Mouse (Mus musculus) heart, embryonic 11.5 days (tissue): ENCODE measurements at regions not wholly inside any gene's neighbourhood (a gene's known extent, or its start where the extent isn't known, plus 50 kb on each side); places are given as distances from the start of the nearest gene placed in this dataset.

Experiments
- ATAC-seq: fragments of 200-750 bp; cut with Nextera tagmentation; replicated peaks from 2 replicates; pipeline ENCODE4 v1.8.0; 2017; ENCODE audit warnings: moderate library complexity; ENCODE audit not compliant: insufficient number of reproducible peaks, low FRiP score, low TSS enrichment
- H3K27ac ChIP-seq: fragments of 300-500 bp; sonication (generic); 2 replicates; pipeline ENCODE4 v1.5.1; 2014; ENCODE audit warnings: mild to moderate bottlenecking, low read depth, low read length
- H3K27me3 ChIP-seq: fragments of 300-500 bp; sonication (generic); 2 replicates; pipeline ENCODE4 v1.6.1; 2014; ENCODE audit warnings: mild to moderate bottlenecking, low read length, mixed read lengths; ENCODE audit not compliant: control insufficient read depth, insufficient read depth
- H3K36me3 ChIP-seq: fragments of 300-500 bp; sonication (generic); 2 replicates; pipeline ENCODE4 v1.6.1; 2014; ENCODE audit warnings: mild to moderate bottlenecking, low read length, moderate library complexity, mixed read lengths; ENCODE audit not compliant: control insufficient read depth, insufficient read depth
- H3K4me1 ChIP-seq: fragments of 300-500 bp; sonication (generic); 2 replicates; pipeline ENCODE4 v1.6.1; 2014; ENCODE audit warnings: low read length; ENCODE audit not compliant: control insufficient read depth, insufficient read depth
- H3K4me2 ChIP-seq: fragments of 300-500 bp; sonication (generic); 2 replicates; pipeline ENCODE4 v1.6.1; 2014; ENCODE audit warnings: mild to moderate bottlenecking, moderate library complexity
- H3K4me3 ChIP-seq: fragments of 300-500 bp; sonication (generic); 2 replicates; pipeline ENCODE4 v1.5.1; 2014; ENCODE audit warnings: low read depth, low read length
- H3K9ac ChIP-seq: fragments of 300-500 bp; sonication (generic); 2 replicates; pipeline ENCODE4 v1.6.1; 2014; ENCODE audit warnings: mild to moderate bottlenecking, low read depth, low read length, moderate library complexity
- H3K9me3 ChIP-seq: fragments of 300-500 bp; sonication (generic); replicated peaks from 2 replicates; pipeline ENCODE4 v1.6.1; 2016; ENCODE audit warnings: low read length; ENCODE audit not compliant: control insufficient read depth
- WGBS: fragments of 180-500 bp; shearing (Covaris S2); extraction: QIAGEN DNeasy Blood & Tissue Kit; methylation state at CpG from one replicate; pipeline ENCODE4 v1.1.7; 2014; ENCODE audit not compliant: insufficient replicate concordance; 5-methylcytosine and 5-hydroxymethylcytosine counted together

DNA sequence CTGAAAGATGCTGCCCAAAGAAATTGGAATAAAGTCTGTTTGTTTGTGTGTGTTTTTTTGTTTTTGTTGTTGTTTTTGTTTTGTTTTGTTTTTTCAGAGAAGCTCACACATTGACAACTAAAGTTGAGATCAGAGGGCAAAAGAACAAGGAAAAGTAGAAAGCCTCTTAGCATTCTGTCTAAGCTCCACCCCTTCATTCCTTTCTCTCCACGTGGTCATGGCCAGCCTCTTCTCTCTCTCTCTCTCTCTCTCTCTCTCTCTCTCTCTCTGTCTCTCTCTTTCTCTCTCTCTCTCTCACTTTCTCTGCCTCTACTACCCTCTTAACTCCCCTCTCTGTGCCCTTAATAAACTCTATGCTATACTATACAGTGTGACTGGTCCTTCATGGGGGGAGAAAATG, 327.7 kb downstream of the Tmem182 start:
- Histone ChIP-seq H3K36me3 (no peaks in the 10 kb centered on the region), H3K4me2 (no peak overlapping the region), H3K27ac (no peak overlapping the region), H3K9me3 (no peaks in the 10 kb centered on the region), H3K9ac (no peak overlapping the region), H3K27me3 (no peaks in the 10 kb centered on the region), H3K4me3 (no peak overlapping the region), H3K4me1 (no peaks in the 10 kb centered on the region)
- WGBS, result 31% methylated on average over 1 of the region's 1 CpGs
- ATAC-seq, result no peak

DNA sequence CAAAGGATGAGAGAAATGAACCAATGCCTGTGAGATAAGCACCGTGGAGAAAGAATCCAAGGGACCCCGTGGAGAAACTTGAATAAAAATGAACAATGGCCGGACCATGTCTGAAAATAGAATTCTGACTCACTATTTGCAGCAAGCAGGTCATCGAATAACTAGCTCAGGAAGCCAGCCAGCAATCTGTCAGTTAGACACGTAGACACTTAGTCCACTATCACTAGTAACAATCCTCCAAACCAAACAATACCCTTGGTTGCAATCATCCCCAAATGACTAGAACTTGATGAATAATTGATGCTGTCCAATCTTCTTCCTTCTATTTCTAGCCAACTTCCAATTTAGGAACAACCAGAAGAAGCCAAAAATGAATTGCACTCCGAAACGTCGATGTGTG, 328.5 kb downstream of the Tmem182 start:
- H3K9me3 ChIP-seq, result no peaks in the 10 kb centered on the region
- whole genome bisulfite sequencing, result 56% methylated on average over 8 of the region's 8 CpGs
- no peaks in the 10 kb centered on the region for H3K27me3 ChIP-seq
- no peak overlapping the region for H3K4me3 ChIP-seq
- H3K27ac ChIP-seq, result no peak overlapping the region
- H3K4me1 ChIP-seq, result no peaks in the 10 kb centered on the region
- no peak for ATAC-seq
- H3K4me2 ChIP-seq, result no peak overlapping the region
- H3K9ac ChIP-seq, result no peak overlapping the region
- H3K36me3 ChIP-seq, result no peaks in the 10 kb centered on the region

DNA sequence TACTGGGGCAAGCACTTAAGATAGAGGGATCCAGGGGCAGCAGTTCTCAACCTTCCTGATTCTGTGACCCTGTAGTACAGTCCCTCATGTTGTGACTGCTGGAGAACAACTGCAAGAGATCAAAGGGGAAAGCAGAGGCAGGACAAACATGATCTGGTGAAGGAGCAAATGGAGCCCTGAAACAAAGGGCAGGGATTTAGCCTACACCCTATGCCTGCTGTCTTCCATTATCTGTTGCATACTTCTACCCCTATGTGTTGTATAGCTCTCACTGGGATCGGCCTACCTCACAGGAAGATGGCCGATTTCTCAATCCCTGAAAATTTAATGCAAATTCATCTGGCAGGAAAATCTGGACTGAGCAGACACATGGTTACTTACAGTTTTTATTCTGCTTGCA, 334.3 kb downstream of the Tmem182 start:
- ATAC-seq, result no peak
- 83% methylated on average over 2 of the region's 2 CpGs for WGBS
- Histone ChIP-seq H3K9me3 (no peaks in the 10 kb centered on the region), H3K9ac (no peak overlapping the region), H3K4me1 (no peaks in the 10 kb centered on the region), H3K27me3 (no peaks in the 10 kb centered on the region), H3K36me3 (no peaks in the 10 kb centered on the region), H3K4me3 (no peak overlapping the region), H3K27ac (no peak overlapping the region), H3K4me2 (no peak overlapping the region)

DNA sequence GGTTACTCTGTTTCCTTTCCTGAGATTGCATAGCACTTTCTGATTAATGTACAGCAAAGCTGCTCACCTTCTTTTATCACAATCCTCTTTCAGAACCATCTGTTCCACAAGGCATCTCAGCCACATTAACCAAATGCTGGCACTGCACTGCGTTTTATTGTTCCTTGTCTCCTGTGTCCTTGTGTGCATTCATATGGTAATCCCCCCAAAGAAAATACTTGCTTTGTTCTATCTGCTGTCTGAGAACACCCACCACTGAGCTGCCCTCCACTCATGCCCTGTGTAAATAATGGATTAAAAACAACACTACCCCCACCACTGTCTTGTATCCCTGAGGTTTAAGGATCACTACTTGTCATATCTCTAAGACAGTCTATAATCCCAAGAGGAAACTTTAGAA, 335.1 kb downstream of the Tmem182 start:
- H3K27ac ChIP-seq, result no peak overlapping the region
- H3K4me2 ChIP-seq, result no peak overlapping the region
- H3K9me3 ChIP-seq, result no peaks in the 10 kb centered on the region
- no peaks in the 10 kb centered on the region for H3K27me3 ChIP-seq
- H3K9ac ChIP-seq, result no peak overlapping the region
- WGBS, result 60% methylated on average over 1 of the region's 1 CpGs
- no peaks in the 10 kb centered on the region for H3K4me1 ChIP-seq
- no peaks in the 10 kb centered on the region for H3K36me3 ChIP-seq
- ATAC-seq, result no peak
- H3K4me3 ChIP-seq, result no peak overlapping the region

DNA sequence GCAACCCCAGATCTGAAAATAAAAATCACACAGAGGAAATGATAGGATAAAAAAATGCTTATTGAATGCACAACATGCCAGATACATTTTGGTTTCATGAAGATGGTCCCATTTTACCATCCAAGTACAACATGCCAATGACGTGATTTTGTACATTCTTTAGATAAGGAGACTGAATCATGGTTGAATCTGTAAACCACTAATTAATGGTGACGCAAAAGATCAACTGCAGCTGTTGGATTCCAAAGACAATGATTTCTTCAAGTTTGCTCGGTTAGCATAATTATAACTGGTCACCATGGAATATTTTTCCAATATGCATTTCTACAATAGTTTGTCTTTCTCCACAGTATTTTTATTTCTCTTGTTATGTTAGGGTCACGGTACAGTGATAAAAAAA, 336.6 kb downstream of the Tmem182 start:
- H3K36me3 ChIP-seq, result no peaks in the 10 kb centered on the region
- WGBS, result 78% methylated on average over 4 of the region's 4 CpGs
- ATAC-seq, result no peak

DNA sequence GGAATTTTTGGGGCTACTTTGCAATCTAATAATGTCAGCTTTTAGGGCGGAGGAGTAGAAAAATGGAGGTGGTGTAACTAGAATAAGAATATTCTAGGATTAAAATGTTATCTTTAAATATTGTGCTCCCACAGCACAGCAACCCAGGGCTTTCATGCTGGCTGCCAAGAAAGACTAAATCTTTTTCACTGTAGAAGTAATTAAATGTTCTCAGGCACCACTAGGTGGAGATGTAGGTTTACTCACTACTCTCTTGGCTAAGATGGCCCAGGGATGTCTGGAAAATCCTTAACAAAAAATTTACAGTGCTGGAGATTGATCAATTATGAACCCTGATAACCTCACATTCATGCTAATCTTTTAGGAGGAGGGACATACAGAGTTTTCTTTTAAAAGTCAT, 347.1 kb downstream of the Tmem182 start:
- H3K9me3 ChIP-seq, result no peaks in the 10 kb centered on the region
- H3K27me3 ChIP-seq, result no peaks in the 10 kb centered on the region
- H3K36me3 ChIP-seq, result no peaks in the 10 kb centered on the region
- H3K27ac ChIP-seq, result no peak overlapping the region
- H3K9ac ChIP-seq, result no peak overlapping the region
- ATAC-seq, result no peak
- H3K4me2 ChIP-seq, result no peak overlapping the region
- no peak overlapping the region for H3K4me3 ChIP-seq
- WGBS, result 44% methylated on average over 1 of the region's 1 CpGs
- no peaks in the 10 kb centered on the region for H3K4me1 ChIP-seq

More for the DNA sequence above, 336.6 kb downstream of the Tmem182 start:
- Histone ChIP-seq H3K27me3 (no peaks in the 10 kb centered on the region), H3K9me3 (no peaks in the 10 kb centered on the region), H3K27ac (no peak overlapping the region), H3K4me3 (no peak overlapping the region), H3K4me1 (no peaks in the 10 kb centered on the region), H3K4me2 (no peak overlapping the region), H3K9ac (no peak overlapping the region)

DNA sequence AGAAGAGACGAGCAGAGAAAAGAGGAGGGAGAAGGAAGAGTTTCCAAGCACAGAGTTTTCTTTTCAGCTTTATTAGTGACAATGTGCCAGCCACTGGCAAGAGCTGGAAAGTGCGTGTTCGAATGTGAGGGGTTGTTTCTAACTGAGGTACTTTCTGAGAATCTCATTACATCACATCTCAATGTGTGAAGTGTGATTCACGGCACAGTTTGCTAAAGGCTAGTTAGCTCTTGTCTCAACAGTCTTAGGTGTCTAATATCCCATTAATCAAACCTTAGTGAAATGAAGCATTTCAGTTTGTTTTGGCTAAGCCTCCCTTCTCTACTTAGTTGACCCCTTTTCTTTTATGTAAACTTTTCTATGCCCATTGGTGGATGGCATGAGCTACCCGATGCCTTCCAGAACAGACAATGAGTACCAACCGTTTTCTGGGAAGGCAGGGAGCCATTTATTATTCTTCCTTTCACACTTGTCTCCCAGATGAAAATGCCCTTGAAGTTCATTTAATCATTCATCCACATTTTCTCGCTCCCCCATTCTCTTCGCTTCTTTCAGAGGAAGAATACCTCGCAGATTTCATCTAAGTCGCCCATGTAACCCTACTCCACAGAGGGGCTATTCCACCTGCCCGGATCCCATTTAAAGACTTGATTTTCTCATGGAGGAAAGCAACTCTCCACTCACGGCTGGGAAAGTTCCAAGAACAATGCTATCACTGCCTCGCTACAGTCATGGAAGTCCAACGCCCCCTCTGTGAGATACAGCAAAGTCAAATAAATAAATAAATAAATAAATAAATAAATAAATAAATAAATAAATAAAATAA, 348.0 kb downstream of the Tmem182 start:
- WGBS, result 75% methylated on average over 14 of the region's 14 CpGs
- H3K27me3 ChIP-seq, result no peaks in the 10 kb centered on the region
- no peak for ATAC-seq
- H3K9me3 ChIP-seq, result no peaks in the 10 kb centered on the region
- H3K36me3 ChIP-seq, result no peaks in the 10 kb centered on the region
- no peak overlapping the region for H3K27ac ChIP-seq
- no peak overlapping the region for H3K9ac ChIP-seq
- no peaks in the 10 kb centered on the region for H3K4me1 ChIP-seq
- no peak overlapping the region for H3K4me2 ChIP-seq
- no peak overlapping the region for H3K4me3 ChIP-seq

GRCm38 (mm10) chr1:41154198-41154597, 348.8 kb downstream of the Tmem182 start:
- no peaks in the 10 kb centered on the region for H3K4me1 ChIP-seq
- H3K9ac ChIP-seq, result no peak overlapping the region
- no peaks in the 10 kb centered on the region for H3K27me3 ChIP-seq
- H3K27ac ChIP-seq, result no peak overlapping the region
- WGBS, result 72% methylated on average over 4 of the region's 4 CpGs
- no peak overlapping the region for H3K4me2 ChIP-seq
- no peaks in the 10 kb centered on the region for H3K36me3 ChIP-seq
- ATAC-seq, result no peak
- no peak overlapping the region for H3K4me3 ChIP-seq
- no peaks in the 10 kb centered on the region for H3K9me3 ChIP-seq

DNA sequence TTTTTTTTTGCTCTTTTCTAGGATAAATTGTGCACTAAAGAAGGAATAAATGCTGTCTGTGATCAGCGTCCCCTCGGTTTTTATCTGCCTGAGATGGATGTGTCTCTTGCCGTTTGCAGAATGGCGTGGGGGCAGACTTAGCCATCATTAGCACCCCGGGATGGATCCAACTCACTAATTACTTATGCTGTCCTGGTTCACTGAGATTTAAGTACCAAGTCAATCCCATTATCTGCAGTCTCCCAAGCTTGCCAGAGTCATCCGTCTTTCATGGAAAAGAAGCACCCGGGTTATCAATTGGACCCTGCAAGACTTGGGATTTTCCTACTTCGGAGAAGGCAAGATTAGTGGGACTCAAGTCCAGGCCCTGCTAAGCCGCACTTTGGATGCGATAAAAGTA, 351.5 kb downstream of the Tmem182 start:
- no peak for ATAC-seq
- 57% methylated on average over 10 of the region's 10 CpGs for WGBS
- H3K9ac ChIP-seq, result no peak overlapping the region

More for the DNA sequence above, 351.5 kb downstream of the Tmem182 start:
- H3K9me3 ChIP-seq, result no peaks in the 10 kb centered on the region
- no peak overlapping the region for H3K4me2 ChIP-seq
- no peaks in the 10 kb centered on the region for H3K27me3 ChIP-seq
- H3K4me1 ChIP-seq, result no peaks in the 10 kb centered on the region
- H3K4me3 ChIP-seq, result no peak overlapping the region
- no peaks in the 10 kb centered on the region for H3K36me3 ChIP-seq
- no peak overlapping the region for H3K27ac ChIP-seq
